Mouse (Mus musculus): Measurements from ENCODE around the gene Piezo1. TPM values are rescaled to one million over a fixed set of nuclear protein-coding genes. Genes with fewer than 3 reads are reported as not detected.

The Piezo1 gene
- total RNA-seq, 2 experiments from 2014 or later = 51.5 to 54.6 TPM

DNA sequence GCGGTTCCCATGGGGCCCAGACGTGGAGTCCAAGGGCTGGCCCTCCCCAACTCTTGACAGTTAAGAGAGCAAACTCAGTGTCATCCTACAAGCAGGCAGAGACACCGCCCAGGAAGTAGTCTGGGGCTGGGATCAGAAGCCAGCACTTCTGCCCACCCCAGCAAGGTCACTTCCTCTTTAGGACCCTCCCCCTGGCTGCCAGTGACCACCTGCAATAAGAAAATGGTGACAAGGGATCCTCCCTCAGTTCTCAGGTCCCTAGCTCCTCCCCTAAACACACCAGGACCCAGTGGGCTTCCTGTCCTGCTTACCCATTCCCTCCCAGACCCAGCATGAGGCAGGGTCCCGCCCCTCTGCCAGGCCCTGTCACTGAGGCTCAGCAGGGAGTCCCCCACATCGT, 3.3 kb downstream of the Piezo1 start:
- no peak for DNase-seq (ENCODE audit: low spot score in 2 of 2)

DNA sequence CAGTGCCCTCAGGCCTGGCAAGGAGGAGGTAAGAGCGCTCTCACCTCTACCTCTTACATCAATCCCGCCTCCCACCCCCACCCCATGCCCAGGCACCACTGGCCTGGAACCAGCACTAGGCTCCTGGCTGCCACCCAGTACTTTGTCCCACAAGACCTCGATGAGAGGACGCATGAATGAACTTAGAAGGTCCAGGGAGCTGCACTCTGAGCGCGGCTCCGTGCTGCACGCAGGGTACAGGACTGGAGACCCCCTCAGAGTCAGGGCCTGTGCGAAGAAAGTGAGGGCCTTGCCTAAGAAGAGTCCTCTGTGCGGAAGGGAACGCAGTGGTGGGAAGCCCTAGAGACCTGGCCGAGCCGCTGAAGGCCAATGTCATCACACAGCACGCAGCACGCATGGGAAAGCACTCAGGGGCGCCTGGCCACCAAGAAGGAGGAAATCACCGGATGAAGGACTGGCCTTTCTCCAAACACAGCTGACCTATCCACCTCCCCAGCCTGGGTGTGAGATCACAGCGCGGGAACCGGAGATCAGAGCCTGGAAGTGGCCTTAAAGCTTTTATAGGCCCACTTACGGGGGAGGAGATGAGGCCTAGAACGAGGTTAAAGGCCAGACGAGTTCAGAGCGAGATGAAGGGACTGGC, 4.2 kb downstream of the Piezo1 start:
- DNase-seq (ENCODE audit: low spot score in 2 of 2) = peak in 1 of 2 experiments; percentile 47

DNA sequence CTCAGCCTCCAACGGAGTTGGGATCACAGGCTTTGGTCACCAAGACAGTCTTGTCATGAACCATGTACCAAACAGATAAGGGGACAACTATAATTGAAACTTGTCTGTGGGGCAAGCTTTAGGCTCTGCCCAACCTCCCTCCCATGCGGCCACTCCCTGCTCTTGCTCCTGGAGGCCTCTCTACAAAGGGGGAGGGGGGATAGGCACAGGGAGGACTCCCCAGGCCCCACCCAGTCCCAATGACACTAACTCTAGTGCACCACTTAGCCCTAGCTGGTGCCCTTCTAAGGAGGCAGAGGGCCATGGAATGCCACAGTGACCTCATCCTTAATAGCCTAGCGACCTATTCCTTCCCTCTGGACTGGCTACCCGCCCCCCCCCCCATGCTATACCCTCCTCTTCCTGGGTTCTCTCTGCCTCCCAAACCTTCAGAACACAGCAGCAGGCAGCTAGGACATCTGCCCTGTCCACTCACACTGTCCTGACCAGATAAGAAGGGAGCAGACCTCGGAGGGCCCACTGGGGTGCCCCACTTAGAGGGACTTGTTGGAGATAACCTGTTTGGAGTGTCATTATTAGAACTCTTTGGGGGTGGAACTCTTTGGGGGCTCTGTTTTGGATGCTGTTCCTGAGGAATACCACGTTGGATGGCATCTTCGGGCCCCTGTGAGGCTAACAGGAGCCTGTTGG, 4.9 kb downstream of the Piezo1 start:
- DNase-seq (ENCODE audit: low spot score in 2 of 2) = no peak

DNA sequence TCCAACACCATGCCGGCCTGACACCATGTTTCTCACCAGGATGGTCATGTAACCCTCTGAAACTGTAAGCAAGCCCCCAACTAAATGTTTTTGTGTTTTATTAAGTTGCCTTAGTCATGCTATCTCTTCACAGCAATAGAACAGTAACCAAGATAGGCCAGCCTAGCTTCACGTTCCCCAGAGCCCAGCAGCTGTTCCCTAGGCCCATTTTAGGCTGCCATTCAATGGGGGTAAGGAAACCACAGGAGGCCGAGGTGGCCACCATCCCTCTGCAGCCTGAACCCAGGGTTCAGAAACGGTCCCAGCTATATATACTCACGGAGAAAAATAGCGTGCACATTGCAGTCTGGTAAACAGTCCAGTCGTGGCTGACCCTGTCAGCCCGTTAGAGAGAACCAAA, 7.0 kb downstream of the Piezo1 start:
- DNase-seq (ENCODE audit: low spot score in 2 of 2) = no peak

DNA sequence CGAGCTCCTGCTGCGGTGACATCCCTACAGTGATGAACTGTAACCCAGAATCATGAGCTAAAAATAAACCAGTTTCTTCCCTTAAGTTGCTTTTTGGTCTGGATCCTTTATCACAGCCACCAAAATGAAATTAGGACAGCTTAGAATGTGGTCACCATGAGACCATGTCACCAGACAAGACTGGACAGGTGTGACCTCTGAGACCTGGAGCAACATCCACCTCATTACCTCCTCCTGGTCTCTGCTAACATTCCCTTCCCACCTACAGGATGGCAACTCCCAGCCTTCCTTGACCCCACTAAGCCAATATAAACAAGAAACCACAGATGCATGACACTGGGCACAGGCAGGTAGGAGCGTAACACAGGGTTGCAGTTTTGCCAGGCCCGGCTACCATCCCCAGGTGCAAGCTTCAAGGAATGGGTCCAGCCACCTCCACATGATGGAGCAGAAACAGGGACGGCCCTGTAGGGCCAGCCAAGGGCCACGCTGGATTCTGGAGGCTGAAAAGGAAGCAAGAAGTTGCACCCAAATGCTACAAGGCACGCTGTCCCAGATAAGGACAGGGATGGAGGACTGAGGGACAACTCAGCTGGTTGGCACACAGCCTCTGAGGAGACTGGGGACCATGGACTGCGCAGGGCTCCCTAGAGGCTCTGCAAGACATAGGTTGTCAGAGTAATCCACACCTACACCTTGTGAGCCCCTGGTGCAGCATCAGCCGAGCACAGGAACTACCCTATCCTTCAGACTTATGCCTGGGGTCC, 12.6 kb downstream of the Piezo1 start:
- no peak for DNase-seq (ENCODE audit: low spot score in 2 of 2)

DNA sequence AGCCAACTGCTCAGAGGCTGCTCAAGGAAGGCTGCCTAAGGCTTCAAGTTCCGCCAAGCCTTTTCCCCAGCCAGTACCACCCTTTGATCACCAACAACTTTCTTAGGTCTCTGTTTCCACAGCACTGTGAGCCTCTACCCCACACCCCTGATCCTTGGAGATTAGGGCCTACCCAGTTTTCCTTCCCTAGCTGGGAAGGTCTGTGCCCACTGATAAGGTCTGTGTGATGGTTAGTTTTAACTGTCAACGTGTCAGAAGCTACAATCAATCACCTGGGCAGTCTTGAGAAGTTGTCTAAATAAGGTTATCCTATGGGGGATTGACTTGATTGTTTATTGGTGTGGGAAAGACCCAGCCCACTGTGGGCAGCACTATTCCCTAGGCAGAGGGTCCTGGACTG, 13.3 kb downstream of the Piezo1 start:
- no peak for DNase-seq (ENCODE audit: low spot score in 2 of 2)

DNA sequence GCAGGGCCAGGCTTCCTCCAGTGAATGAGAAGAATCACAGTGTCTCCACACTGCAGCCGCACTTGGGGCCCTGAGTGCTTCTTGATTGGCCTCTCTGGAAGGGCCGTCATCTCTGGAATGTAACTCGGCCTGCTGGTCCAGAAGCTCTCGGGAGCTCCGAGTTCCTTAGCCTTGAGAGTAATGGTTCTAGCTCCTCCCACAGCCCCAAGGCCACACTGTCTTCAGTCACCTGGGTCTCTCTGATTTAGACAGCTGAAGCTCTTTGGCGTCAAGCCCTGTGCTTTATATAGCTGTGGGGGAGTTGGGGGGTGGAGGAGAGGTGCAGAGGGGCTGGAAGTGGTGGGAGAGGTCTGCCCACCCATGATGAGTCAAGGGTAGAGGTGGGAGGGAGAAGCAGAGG, 14.1 kb downstream of the Piezo1 start:
- no peak for DNase-seq (ENCODE audit: low spot score in 2 of 2)

DNA sequence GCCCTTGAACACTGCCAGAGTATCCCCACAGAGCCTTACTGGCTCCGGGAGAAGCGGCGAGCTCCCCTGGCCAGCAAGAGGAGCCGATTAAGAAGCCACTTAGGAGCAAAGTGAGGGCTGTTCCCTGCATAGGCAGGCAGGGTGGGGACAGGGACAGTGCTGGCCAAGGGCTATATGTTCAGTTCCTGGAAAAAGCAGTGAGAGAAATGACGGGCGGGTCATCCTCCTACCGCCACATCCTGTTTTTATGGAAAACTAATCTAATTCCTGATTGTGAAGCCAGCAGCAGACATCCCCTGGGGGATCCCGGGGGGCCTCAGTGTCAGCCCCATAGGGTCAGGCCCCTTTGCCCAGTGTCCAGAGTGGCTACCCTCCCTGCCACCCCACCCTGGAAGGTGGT, 19.8 kb downstream of the Piezo1 start:
- DNase-seq (ENCODE audit: low spot score in 2 of 2) = no peak

DNA sequence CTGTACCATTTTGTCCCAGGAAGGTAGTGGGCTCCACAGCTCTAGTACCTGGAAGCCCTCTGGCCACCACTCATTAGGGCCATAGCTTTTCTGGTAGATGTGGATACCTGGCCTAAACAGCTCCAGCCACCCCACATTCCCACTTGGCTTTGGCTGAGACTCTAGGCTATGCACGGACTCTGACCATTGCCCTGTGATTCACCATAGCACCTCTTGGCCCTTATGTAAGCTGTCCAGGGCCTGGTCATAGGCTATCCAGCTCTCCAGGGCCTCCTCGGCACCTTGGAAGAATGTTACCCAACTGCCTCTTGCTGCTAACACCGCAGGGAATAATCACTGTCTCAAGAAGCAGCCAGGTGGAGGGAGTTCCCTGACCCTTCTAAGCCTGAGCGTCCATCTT, 22.0 kb downstream of the Piezo1 start:
- DNase-seq (ENCODE audit: low spot score in 2 of 2) = no peak

DNA sequence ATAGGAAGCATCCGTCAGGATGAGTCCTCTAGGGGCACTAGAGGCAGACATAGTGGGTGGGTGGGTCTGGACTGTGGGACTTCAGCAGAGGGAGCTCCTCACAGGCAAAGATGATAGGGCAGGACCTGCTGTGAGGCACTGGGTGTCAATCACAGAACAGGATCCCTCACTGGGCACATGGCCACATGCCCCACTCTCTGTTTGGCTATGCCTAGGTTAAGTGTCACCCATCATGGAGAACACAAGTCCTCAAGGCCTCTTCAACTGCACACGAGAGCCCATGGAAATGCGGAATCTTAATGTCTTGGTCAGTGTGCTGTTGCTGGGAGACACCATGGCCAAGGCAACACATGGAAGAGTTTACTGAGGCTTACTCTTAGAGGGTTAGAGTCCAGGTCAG, 23.2 kb downstream of the Piezo1 start:
- no peak for DNase-seq (ENCODE audit: low spot score in 2 of 2)

DNA sequence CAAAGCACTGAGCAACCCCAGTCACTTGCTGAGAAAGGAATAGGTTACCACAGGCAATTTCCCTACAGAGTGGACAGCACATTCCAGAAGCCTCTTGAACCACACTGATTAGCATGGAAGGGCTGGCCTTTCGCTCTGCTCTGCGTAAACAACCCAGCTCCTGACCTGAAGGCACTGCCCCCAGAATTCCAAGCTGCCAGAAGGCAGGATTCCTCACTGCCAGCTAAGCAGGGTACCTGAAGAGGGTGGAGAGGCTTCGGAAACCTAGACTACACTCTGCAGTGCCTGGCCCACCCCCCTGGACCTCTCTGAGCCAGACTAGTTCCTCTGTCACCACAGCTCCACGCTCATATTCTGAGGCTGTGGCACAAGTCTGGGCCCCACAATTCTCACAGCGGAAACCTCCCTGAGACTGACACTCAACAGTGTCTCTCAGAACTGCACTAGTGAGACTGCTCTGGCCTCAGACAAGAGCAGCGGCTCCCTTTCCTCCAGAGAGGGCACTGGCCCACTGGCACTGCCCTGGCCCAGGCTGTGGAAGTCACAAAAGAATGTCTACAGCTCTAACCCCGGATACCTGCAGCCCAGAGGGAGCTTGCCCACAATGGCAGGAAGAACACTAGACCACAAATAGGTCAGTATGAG, 24.5 kb downstream of the Piezo1 start:
- DNase-seq (ENCODE audit: low spot score in 2 of 2) = no peak

DNA sequence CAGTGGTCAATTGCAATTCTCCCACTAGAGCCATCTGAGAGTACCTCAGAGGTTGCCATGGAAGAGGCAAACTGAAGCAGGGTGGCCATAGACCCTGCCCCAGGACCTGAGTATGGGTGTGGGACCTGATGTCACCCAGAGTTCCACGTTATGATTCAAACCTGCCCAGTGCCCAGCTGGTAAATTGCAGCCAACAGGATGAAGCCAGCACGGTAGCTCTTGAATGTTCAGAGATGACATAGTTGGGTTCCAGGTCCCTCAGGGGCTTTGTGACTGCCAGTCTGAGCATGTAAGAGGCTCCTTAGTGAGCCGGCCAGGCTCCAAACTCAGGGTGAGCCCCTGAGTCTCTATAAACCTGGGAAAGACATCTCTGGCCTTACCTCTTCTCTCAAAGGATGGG, 25.0 kb downstream of the Piezo1 start:
- no peak for DNase-seq (ENCODE audit: low spot score in 2 of 2)

DNA sequence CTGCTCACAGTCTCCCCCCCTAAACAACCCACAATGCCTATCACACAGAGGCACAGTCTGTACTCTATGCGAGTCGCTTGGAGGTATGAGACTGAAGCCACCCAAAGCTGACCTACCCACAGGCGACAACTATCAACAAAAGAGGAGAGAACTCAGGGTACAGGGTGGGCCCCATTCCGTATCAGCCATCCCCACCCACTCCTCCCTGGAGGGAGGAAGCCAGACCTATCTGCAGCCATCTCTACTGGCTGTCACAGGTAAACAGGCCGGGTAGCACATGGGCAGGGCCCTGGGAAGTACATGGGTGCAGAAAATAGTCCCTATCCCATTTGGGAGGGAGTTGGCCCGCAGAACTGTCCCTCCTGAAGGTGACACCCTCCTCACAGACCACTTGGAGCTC, 26.1 kb downstream of the Piezo1 start:
- no peak for DNase-seq (ENCODE audit: low spot score in 2 of 2)

DNA sequence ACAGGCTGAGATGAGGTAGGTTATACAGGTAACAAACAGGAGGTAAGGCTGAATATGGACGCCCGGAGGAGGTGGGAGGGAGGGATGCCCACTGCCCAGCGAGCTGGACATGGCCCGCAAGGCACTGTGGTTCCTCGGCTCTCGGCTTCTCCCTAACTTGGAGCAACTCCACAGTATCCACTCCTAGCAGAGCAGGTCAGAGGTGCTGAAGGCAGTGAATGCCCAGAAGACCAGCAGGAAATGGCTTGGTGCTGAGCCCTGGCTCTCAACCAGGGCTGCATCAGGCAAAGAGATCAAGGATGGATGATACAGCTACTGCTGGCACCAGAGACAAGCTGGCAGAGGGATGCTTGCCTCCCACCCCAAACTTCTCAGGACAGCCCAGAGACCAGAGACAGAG, 26.6 kb downstream of the Piezo1 start:
- no peak for DNase-seq (ENCODE audit: low spot score in 2 of 2)

DNA sequence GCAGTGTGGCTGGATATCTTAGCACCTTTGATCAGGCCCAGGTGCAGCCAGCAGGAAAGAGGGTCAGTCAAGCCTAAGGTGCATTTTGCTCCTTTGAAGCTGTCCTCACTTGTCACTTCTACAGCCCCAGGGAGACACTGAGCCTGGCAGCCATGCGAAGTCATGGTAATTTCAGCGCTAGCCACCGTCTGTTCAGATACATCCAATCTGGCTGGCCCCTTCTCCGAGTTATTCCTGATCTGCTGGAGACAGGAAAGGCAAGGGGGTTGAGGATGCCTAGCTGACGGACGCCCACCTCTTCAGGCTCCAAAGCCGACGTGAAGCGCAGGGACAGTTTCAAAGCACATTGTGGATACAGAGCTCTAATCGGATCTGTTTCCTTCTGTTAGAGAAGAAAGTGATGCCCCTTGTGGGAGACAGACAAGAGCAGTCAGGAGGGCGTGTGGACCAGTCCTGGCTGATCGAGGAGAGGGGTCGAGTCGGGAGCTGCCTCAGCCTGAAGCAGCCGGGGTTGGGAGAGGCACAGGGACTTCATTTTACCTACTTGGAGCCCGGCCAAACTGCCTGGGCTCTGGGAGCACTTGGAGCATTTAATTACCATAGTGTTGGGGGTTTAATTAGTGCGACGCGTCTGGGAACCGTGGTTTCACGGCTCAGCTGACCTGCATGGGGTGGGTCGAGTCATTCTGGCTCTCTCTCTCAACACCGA, 27.3 kb downstream of the Piezo1 start:
- DNase-seq (ENCODE audit: low spot score in 2 of 2) = no peak

DNA sequence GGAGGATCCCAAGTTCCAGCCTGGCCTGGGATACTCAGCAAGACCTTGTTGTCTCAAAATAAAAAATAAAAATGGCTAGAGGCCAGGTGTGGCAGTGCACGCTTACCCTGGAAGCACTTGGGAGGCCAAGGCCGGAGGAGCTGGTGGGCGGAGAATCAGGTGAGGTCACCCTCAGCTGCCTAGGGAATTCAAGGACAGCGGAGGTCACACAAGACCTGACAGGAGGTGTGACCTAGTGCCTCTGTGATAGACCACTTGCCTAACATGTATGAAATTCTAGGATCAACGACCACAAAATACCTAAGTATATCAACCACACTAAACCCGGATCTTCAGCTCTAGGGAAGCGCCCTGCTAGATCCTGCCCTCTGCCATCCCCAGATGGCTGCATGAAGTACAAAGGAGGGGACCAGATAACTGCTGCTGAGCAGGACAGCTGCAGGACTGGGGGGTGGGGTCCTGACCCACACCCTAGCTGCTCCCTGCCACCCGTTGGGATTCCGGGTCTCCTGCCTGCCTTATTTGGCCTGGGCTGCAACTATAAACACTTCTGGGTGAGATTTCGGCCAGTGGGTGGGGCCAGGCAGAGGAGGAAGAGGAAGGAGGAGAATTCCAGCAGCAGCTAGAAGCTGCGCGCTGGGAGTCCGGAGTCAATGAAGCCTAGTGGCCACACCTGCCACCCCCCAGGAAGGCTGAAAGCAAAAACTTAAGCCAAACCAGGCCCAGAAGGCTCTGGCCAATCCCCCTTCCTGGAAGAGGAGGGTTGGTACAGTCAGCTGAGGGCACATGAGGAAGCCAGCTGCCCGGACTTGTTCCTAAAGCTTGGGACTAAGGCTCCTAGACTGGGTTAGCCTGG, 28.1 kb downstream of the Piezo1 start:
- peak in 1 of 2 experiments; percentile 55 for DNase-seq (ENCODE audit: low spot score in 2 of 2)

DNA sequence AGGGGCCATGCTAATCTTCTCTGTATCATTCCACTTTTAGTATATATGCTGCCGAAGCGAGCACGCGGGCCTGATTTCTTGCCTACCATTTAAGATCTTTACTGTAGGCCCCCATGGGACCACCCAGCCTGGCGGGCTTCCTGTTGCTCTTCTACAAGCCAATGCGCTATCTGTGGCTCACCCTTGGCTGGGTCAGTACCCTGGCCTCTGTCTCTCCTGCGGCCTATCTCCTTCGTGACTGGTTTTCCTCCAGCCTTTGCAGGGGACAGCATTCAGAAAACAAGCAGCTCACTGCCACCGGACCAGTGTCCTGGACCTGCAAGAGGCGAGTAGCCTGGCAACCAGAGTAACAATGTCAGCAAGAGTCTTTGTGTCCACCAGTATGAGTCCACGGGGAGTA, 30.5 kb downstream of the Piezo1 start:
- DNase-seq (ENCODE audit: low spot score in 2 of 2) = no peak

DNA sequence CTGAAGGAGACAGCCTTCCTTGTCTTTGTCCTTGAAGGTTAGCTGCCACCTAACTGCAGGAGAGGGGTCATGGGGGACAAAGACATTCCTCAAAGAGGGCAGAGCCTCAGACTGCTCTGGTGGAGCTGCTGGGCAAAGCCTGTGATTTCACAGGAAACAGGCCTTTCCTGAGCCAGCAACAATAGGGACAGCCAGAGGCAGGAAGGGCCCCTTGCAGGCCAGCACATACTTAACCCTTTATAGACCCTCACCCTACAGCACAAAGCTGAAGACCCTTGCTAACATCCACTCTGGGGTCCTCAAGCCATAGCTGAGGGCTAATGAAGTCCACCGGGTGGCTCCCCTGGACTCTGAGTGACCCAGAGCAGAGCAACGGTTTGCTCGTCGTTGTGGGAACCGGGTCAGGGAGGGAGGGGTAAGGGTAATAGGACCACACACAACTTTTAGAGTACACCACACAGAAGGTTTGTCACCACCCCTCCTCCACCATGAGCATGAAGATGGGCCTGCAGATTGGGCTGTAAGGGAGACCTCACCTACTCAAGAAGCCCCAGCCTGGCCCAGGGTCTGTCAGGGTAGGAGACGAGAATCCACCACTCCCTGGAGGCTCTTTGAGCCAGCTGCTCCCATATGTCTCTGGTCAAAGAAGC, 33.5 kb downstream of the Piezo1 start:
- peak in 1 of 2 experiments; percentile 29 for DNase-seq (ENCODE audit: low spot score in 2 of 2)

DNA sequence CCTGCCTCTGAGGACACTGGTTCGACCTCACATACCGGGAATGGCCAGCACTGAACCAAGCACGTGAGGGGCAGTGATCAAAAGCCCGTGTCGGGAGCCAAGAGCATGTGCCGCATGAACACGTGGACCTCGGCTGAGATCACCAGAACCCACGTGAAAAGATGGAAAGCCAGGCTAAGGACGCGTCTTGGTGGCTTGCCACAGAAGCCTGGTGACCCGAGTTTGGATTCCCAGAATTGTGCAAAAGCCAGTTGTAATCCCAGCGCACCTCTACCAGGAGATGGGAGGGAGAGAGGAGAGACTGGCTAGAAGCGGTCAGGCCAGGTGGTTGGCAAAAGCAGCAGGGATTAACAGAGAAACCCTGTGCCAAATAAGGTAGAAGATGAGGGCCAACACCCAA, 35.4 kb downstream of the Piezo1 start:
- DNase-seq (ENCODE audit: low spot score in 2 of 2) = no peak

DNA sequence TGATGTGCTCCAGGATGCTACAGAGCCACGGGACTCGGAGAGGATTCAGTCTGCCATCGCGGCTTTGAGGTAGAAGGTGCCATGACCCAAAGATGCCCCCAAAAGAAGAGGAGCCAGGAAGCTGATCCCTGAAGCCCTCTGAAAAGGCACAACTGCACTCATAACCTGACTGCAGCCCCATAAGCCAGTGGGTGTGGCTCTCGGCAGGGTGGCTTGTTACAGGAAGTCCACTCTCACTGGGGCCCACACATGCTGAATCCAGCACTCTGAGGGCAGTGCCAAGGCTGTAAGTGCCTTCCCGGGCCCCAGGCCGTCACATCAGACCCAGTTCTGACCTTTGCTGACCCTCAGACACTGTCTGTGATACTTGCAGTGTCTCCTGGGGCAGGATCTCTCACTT, 38.7 kb downstream of the Piezo1 start:
- DNase-seq (ENCODE audit: low spot score in 2 of 2) = no peak
